ENCODE assay signal across 29 mouse cellular contexts in genomic region chr13:60609234-60609633, GRCm38 (mm10). TPM values are rescaled to one million over a fixed set of nuclear protein-coding genes. Genes with fewer than 3 reads are reported as not detected.
DNase-seq lines count a peak whose midpoint lies in the region; ATAC-seq and TF ChIP-seq lines count a peak whose summit lies in the region.
"Had no signal": no experiment of that assay in that cellular context is flagged by ENCODE, and none has a peak within 500 bp of the region (broad histone marks: within the 10 kb centered on the region; RNA-seq: fewer than 3 reads in every experiment).

No protein-coding gene starts in this region.

- H3K4me1 ChIP-seq in hindbrain, postnatal 0 days (ENCODE audit: insufficient read depth, low read length): 0 out of 2 replicates have a peak, but pooled peaks cover 1% of the 10 kb centered on the region
- peaks cover 6% of the 10 kb centered on the region for H3K4me1 ChIP-seq in hindbrain, embryonic 16.5 days (ENCODE audit: control insufficient read depth, insufficient read depth, low read depth, low read length)
- peaks cover 50% of the 10 kb centered on the region for H3K4me1 ChIP-seq in liver, embryonic 13.5 days (replicated peaks)
- H3K4me1 ChIP-seq: stomach, embryonic 15.5 days had no signal

- H3K4me3 ChIP-seq in hindbrain, postnatal 0 days (ENCODE audit: low read length): no peak overlapping the region
- H3K4me3 ChIP-seq in hindbrain, embryonic 16.5 days (ENCODE audit: low read length): no peak overlapping the region
- H3K4me3 ChIP-seq in liver, embryonic 13.5 days (replicated peaks): no peak overlapping the region
- H3K4me3 ChIP-seq: embryonic facial prominence, embryonic 13.5 days; forebrain, embryonic 10.5 days; forebrain, embryonic 15.5 days; hindbrain, embryonic 12.5 days; lung, embryonic 15.5 days; midbrain, embryonic 12.5 days; myocyte; neural tube, embryonic 12.5 days; stomach, embryonic 15.5 days had no signal

- H3K9ac ChIP-seq in hindbrain, postnatal 0 days (replicated peaks; ENCODE audit: low read length): no peak overlapping the region
- no peak overlapping the region for H3K9ac ChIP-seq in hindbrain, embryonic 16.5 days (ENCODE audit: low read depth, low read length)
- no peak overlapping the region for H3K9ac ChIP-seq in liver, embryonic 13.5 days
- H3K9ac ChIP-seq: embryonic facial prominence, embryonic 13.5 days; forebrain, embryonic 15.5 days; hindbrain, embryonic 12.5 days; lung, embryonic 15.5 days; midbrain, embryonic 12.5 days; neural tube, embryonic 12.5 days; stomach, embryonic 15.5 days had no signal

- 0 out of 2 replicates have a peak, but pooled peaks cover 5% of the 10 kb centered on the region for H3K36me3 ChIP-seq in hindbrain, postnatal 0 days (ENCODE audit: insufficient read depth, low read length)
- 0 out of 2 replicates have a peak, but pooled peaks cover 2% of the 10 kb centered on the region for H3K36me3 ChIP-seq in hindbrain, embryonic 16.5 days (ENCODE audit: control insufficient read depth, insufficient read depth, low read length)
- H3K36me3 ChIP-seq in liver, embryonic 13.5 days: peaks cover 3% of the 10 kb centered on the region; the same call in 1 of the 2 replicates
- H3K36me3 ChIP-seq: G1E; lung, embryonic 15.5 days; stomach, embryonic 15.5 days had no signal

- no peak for ATAC-seq in hindbrain, postnatal 0 days
- ATAC-seq in hindbrain, embryonic 16.5 days: no peak
- no peak for ATAC-seq in liver, embryonic 13.5 days (ENCODE audit: low read depth)
- ATAC-seq: forebrain, embryonic 15.5 days; Patski had no signal

- WGBS in hindbrain, postnatal 0 days: 47% methylated on average over 4 of the region's 4 CpGs
- WGBS in hindbrain, embryonic 16.5 days: 52% methylated on average over 4 of the region's 4 CpGs
- 73% methylated on average over 4 of the region's 4 CpGs for WGBS in liver, embryonic 13.5 days (ENCODE audit: insufficient replicate concordance)

- no peak overlapping the region for H3K4me2 ChIP-seq in hindbrain, postnatal 0 days (ENCODE audit: low read depth, low read length)
- H3K4me2 ChIP-seq in hindbrain, embryonic 16.5 days (ENCODE audit: low read length): no peak overlapping the region
- H3K4me2 ChIP-seq in liver, embryonic 13.5 days: 0 out of 2 replicates have a peak overlapping the region, but pooled peaks have one; percentile 13
- H3K4me2 ChIP-seq: embryonic facial prominence, embryonic 13.5 days; forebrain, embryonic 15.5 days; heart, embryonic 11.5 days; hindbrain, embryonic 12.5 days; lung, embryonic 15.5 days; midbrain, embryonic 12.5 days; neural tube, embryonic 12.5 days; stomach, embryonic 15.5 days had no signal

- DNase-seq in hindbrain, postnatal 0 days (ENCODE audit: low spot score): peak; percentile 26
- DNase-seq in kidney, postnatal 25 days: peak; percentile 29 to 56
- no peak for DNase-seq in kidney, postnatal 36 days
- no peak for DNase-seq in liver, embryonic 13.5 days
- peak; percentile 59 for DNase-seq in yolk sac, embryonic 10.5 days (ENCODE audit: low spot score)
- DNase-seq in ovary, postnatal 14 days (ENCODE audit: low spot score): no peak
- DNase-seq: adrenal gland, postnatal 14 days; cerebellum, adult 11 months; cerebellum, adult 9-11 months; gastrocnemius, postnatal 25 days; heart, adult 11 months; heart, postnatal 36 days; layer of hippocampus, postnatal 36 days; left cerebral cortex, postnatal 4 days; lung, postnatal 36 days; right cerebral cortex, postnatal 25 days had no signal

- TF ChIP-seq CTCF in hindbrain, postnatal 0 days (IDR thresholded peaks at IDR 0.05; ENCODE audit: low read depth): no peak

- no peaks in the 10 kb centered on the region for H3K9me3 ChIP-seq in hindbrain, postnatal 0 days (ENCODE audit: low read length)
- H3K9me3 ChIP-seq in hindbrain, embryonic 16.5 days (ENCODE audit: control insufficient read depth, low read length): no peaks in the 10 kb centered on the region
- no peaks in the 10 kb centered on the region for H3K9me3 ChIP-seq in liver, embryonic 13.5 days (replicated peaks)
- H3K9me3 ChIP-seq: embryonic facial prominence, embryonic 13.5 days; forebrain, embryonic 10.5 days; forebrain, embryonic 15.5 days; hindbrain, embryonic 12.5 days; lung, embryonic 15.5 days; midbrain, embryonic 12.5 days; neural tube, embryonic 12.5 days; stomach, embryonic 15.5 days had no signal

- H3K27me3 ChIP-seq in hindbrain, postnatal 0 days (ENCODE audit: insufficient read depth, low read length): no peaks in the 10 kb centered on the region
- H3K27me3 ChIP-seq in hindbrain, embryonic 16.5 days (replicated peaks; ENCODE audit: control insufficient read depth, insufficient read depth, low read length): no peaks in the 10 kb centered on the region
- no peaks in the 10 kb centered on the region for H3K27me3 ChIP-seq in liver, embryonic 13.5 days
- H3K27me3 ChIP-seq: embryonic facial prominence, embryonic 13.5 days; forebrain, embryonic 15.5 days; hindbrain, embryonic 12.5 days; lung, embryonic 15.5 days; midbrain, embryonic 12.5 days; neural tube, embryonic 12.5 days; Patski; stomach, embryonic 15.5 days had no signal

- H3K27ac ChIP-seq in hindbrain, postnatal 0 days: no peak overlapping the region
- H3K27ac ChIP-seq in hindbrain, embryonic 16.5 days (ENCODE audit: low read depth, low read length): no peak overlapping the region
- H3K27ac ChIP-seq in liver, embryonic 13.5 days: no peak overlapping the region
- H3K27ac ChIP-seq: embryonic facial prominence, embryonic 13.5 days; forebrain, embryonic 10.5 days; forebrain, embryonic 15.5 days; hindbrain, embryonic 12.5 days; lung, embryonic 15.5 days; midbrain, embryonic 12.5 days; neural tube, embryonic 12.5 days; stomach, embryonic 15.5 days had no signal

RNA-seq across cellular contexts. Expression of gene Dapk1, which starts 7.5 kb away (rescaled TPM):
- total RNA-seq in hindbrain, postnatal 0 days (2014; rRNA removed): 63.1 and 70.0 TPM in 2 replicates
- 25.1 and 25.7 TPM in 2 replicates for polyA plus RNA-seq in hindbrain, postnatal 0 days (2015; fragmentation: Nextera tagmentation; extraction: Ambion mirVana)
- 33.2 and 39.4 TPM in 2 replicates for polyA plus RNA-seq in hindbrain, embryonic 16.5 days (2015; fragmentation: Nextera tagmentation; extraction: Ambion mirVana)
- polyA plus RNA-seq in liver, embryonic 13.5 days (2015; fragmentation: Nextera tagmentation; extraction: Ambion mirVana): 5.0 and 7.6 TPM in 2 replicates
- polyA plus RNA-seq: G1E had no signal

Comparison
In these comparisons a context has a peak if more than half of its experiments do, and no peak if none do; other contexts are left out.
1. DNase-seq: peak in hindbrain, postnatal 0 days (single experiment), kidney, postnatal 25 days (2 of 2) and yolk sac, embryonic 10.5 days (single experiment); none in kidney, postnatal 36 days (0 of 2), liver, embryonic 13.5 days (single experiment) and ovary, postnatal 14 days (single experiment).